Mouse (Mus musculus) ES-Bruce4 (cell line): ENCODE results near the gene Eva1b. TPM values are rescaled to one million over a fixed set of nuclear protein-coding genes. Genes with fewer than 3 reads are reported as not detected.
"Not testable (repeated sequence)": the region's sequence is repeated elsewhere in the genome, so short reads cannot be mapped to it uniquely, and the experiment has no call there.

Source experiments
- H3K27ac ChIP-seq: 2 replicates; pipeline ENCODE4 v1.5.1; 2012; ENCODE audit warnings: low read length, inconsistent platforms; ENCODE audit not compliant: insufficient read depth
- H3K27me3 ChIP-seq: 2 replicates; pipeline ENCODE4 v1.6.1; 2012; ENCODE audit warnings: mild to moderate bottlenecking, low read length, inconsistent platforms; ENCODE audit not compliant: control insufficient read depth, poor library complexity, insufficient read depth, severe bottlenecking
- H3K36me3 ChIP-seq: 2 replicates; pipeline ENCODE4 v1.6.1; 2012; ENCODE audit warnings: inconsistent platforms, mild to moderate bottlenecking, low read length, moderate library complexity; ENCODE audit not compliant: control insufficient read depth, poor library complexity, insufficient read depth, severe bottlenecking
- H3K4me1 ChIP-seq: one replicate; pipeline ENCODE4 v1.8.1; 2011; ENCODE audit warnings: low read length; ENCODE audit not compliant: control insufficient read depth, insufficient read depth
- H3K4me3 ChIP-seq: 2 replicates; pipeline ENCODE4 v1.5.1; 2011; ENCODE audit warnings: low read depth, mild to moderate bottlenecking, low read length
- H3K9ac ChIP-seq: 2 replicates; pipeline ENCODE4 v1.6.1; 2012; ENCODE audit warnings: low read depth, mild to moderate bottlenecking, inconsistent platforms; ENCODE audit not compliant: poor library complexity, severe bottlenecking
- H3K9me3 ChIP-seq: replicated peaks from 2 replicates; pipeline ENCODE4 v1.6.1; 2012; ENCODE audit warnings: mild to moderate bottlenecking, low read length, inconsistent platforms; ENCODE audit not compliant: control insufficient read depth, poor library complexity, insufficient read depth, severe bottlenecking
- CTCF ChIP-seq: IDR thresholded peaks from one replicate; pipeline ENCODE4 v1.8.1; 2011; ENCODE audit warnings: low read depth, low read length
- EP300 ChIP-seq: IDR thresholded peaks from 2 replicates; pipeline ENCODE4 v1.6.1; 2011; ENCODE audit warnings: low read depth, low read length; ENCODE audit not compliant: insufficient read depth
- POLR2A ChIP-seq: IDR thresholded peaks from one replicate; pipeline ENCODE4 v1.8.1; 2011; ENCODE audit warnings: low read length; ENCODE audit not compliant: insufficient read depth
- polyA plus RNA-seq: library from polyadenylated mRNA; stranded (reverse); fragments of >200 nt; gene quantifications from 2 replicates; pipeline ENCODE4 v1.2.4, GENCODE M21; 2011; ENCODE audit warnings: low read depth; ENCODE audit not compliant: missing spikeins, insufficient read depth, insufficient read length

The Eva1b gene
- polyA plus RNA-seq, 1 experiment = 15.9 TPM

DNA sequence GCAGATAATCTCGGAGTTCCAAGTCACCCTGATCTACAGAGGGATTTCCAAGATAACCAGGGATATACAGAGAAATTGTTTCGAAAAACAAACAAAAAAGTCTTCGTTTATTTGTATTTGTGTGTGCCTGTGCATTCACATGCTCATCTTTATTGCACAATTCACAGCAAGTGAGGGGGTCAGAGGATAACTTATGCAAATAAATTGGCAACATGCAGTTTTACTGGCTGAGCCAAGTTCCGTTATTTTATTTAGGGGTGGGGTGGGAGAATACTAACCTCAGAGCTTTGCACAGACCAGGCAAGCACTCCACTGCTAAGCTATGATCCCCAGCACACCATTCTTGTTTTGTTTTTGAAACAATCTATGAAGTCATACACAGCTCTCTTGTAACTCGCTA, 26.3 kb downstream of the Eva1b start:
- Histone ChIP-seq H3K36me3 (peaks cover 91% of the 10 kb centered on the region), H3K27ac (no peak overlapping the region), H3K9ac (no peak overlapping the region), H3K4me1 (no peaks in the 10 kb centered on the region), H3K4me3 (no peak overlapping the region), H3K27me3 (no peaks in the 10 kb centered on the region), H3K9me3 (no peaks in the 10 kb centered on the region)
- TF ChIP-seq CTCF = no peak
- no peak for TF ChIP-seq EP300
- no peak for TF ChIP-seq POLR2A

DNA sequence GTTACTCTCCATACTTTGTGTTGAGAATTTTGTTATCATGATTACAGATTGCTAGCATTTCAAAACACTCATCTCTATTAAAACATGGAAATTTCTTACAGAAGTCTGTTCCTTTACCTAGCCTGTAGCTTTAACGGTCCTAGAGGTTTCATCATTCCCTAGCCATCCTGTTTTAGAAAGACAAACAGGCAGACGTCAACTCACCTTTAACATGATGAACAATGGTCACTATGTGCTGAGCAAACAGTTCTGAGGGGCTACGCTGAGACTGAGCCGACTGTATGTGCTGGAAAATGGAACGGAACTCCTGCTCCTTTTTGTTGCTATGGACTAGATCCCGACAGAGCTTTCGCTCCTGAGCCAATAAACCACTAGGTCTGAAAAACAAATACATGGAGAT, 28.4 kb downstream of the Eva1b start:
- H3K27ac ChIP-seq, H3K4me3 ChIP-seq, H3K4me1 ChIP-seq, H3K27me3 ChIP-seq, H3K9me3 ChIP-seq, H3K9ac ChIP-seq: not testable (repeated sequence)
- H3K36me3 ChIP-seq = peaks cover 91% of the 10 kb centered on the region

DNA sequence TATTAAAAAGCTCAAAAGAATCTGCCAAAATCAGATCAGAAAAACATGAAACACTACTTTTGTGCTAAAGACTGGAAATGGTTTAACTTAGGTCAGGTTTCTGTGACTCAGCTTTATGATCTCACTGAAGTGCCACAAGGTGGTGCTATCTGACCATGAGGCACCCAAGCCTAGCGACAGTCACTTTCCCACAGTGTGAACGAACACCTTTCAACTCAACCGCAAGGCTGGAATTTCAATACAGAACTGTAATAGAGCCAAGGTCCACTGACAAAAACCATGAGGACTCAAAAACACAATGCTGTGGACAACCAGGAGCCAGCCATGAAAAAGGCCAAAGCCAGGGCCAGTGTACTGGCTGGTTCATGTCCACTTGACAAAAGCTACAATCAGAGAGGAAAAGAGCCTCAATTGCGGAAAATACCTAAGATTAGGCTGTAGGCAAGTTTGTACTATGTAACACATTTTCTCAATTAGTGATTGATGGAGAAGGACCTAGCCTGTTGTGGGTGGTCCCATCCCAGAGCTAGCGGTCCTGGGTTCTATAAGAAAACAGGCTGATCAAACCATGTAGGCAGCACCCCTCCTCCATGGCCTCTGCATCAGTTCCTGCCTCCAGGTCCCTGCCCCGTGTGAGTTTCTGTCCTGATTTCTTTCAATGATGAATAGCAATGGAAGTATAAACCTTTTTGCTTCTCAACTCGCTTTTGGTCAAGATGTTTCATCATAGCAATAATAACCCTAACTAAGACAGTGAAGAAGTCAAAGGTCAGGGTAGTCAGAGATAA, 33.8 kb downstream of the Eva1b start:
- Histone ChIP-seq H3K4me1 (peaks cover 1% of the 10 kb centered on the region), H3K9me3 (no peaks in the 10 kb centered on the region), H3K9ac (no peak overlapping the region), H3K36me3 (peaks cover 77% of the 10 kb centered on the region), H3K4me3 (no peak overlapping the region), H3K27me3 (no peaks in the 10 kb centered on the region), H3K27ac (no peak overlapping the region)
- TF ChIP-seq CTCF = peak; percentile 74
- TF ChIP-seq POLR2A = no peak

DNA sequence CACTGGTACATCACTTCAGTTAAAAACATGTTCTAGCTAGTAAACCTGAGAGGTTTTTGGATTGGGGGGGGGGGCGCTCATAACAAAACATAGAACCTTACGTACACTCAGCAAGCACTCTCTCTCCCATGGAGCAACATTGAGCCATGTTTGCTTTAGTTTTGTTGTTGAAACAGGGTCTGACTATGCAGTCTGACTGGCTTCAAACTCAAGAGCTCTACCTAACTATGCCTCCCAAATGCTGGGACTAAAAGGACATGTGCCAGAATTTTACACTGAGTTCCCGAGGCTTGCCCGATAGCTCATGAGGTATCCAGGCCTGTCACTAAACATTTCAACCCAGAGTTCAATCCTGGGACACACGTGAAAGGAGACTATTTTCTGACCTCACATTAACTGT, 35.5 kb downstream of the Eva1b start:
- no peaks in the 10 kb centered on the region for H3K9me3 ChIP-seq
- H3K27me3 ChIP-seq = no peaks in the 10 kb centered on the region
- H3K4me3 ChIP-seq = no peak overlapping the region
- H3K9ac ChIP-seq = no peak overlapping the region
- H3K27ac ChIP-seq = peak overlapping the region; percentile 15; the same call in 1 of the 2 replicates
- peaks cover 70% of the 10 kb centered on the region for H3K36me3 ChIP-seq
- H3K4me1 ChIP-seq = peaks cover 1% of the 10 kb centered on the region
- TF ChIP-seq POLR2A (no peak), CTCF (no peak), EP300 (no peak)

DNA sequence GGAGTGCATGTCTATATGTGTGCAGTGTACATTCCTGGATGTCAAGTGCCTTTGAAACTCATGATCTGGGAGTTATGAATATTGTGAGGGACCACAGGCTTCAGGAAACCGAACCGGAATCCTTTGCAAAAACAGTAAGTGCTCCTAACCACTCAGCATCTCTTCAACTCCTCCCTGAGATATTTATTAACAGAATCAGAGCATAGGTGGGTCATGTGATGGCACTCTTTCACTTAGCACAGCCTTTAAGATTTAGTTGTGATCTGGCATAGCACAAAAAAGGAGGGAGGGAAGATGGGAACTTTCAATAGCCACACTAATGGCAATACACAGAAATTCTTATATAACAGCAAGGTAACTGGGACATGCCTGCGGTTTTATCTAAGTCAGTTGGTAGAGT, 39.6 kb downstream of the Eva1b start:
- TF ChIP-seq CTCF (no peak), POLR2A (no peak)

DNA sequence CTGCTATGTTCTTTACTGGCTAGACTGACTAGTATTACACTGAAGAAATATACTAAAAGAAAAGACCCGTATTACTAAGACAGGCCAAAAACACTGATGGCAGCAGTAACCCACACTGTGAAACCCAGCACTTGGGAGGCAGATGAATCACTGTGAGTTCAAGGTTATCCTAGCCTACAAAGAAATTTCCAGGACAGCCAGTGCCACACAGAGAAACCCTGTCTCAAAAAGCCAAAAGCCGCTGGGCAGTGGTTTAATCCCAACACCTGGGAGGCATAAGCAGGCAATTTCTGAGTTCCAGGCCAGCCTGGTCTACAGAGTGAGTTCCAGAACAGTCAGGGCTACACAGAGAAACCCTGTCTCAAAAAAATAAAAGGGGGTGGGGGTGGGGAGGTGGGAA, 43.1 kb downstream of the Eva1b start:
- no peak overlapping the region for H3K27ac ChIP-seq
- H3K9ac ChIP-seq = no peak overlapping the region
- TF ChIP-seq EP300 = no peak
- TF ChIP-seq CTCF = no peak
- TF ChIP-seq POLR2A = no peak
- no peaks in the 10 kb centered on the region for H3K27me3 ChIP-seq
- peaks cover 66% of the 10 kb centered on the region for H3K36me3 ChIP-seq
- no peak overlapping the region for H3K4me3 ChIP-seq
- no peaks in the 10 kb centered on the region for H3K9me3 ChIP-seq
- no peaks in the 10 kb centered on the region for H3K4me1 ChIP-seq

More for the DNA sequence above, 39.6 kb downstream of the Eva1b start:
- no peak overlapping the region for H3K9ac ChIP-seq
- no peak overlapping the region for H3K27ac ChIP-seq
- H3K9me3 ChIP-seq = no peaks in the 10 kb centered on the region
- peaks cover 1% of the 10 kb centered on the region for H3K4me1 ChIP-seq
- no peak overlapping the region for H3K4me3 ChIP-seq
- no peaks in the 10 kb centered on the region for H3K27me3 ChIP-seq
- peaks cover 61% of the 10 kb centered on the region for H3K36me3 ChIP-seq
